Mouse (Mus musculus): ENCODE data around the gene Ddx50. TPM values are rescaled to one million over a fixed set of nuclear protein-coding genes. Genes with fewer than 3 reads are reported as not detected.

The Ddx50 gene
- polyA plus RNA-seq, 1 experiment: 66.9 TPM

- H3K27ac ChIP-seq (ENCODE audit: insufficient read depth, low read length): peak overlapping the region; percentile 73
- H3K27me3 ChIP-seq (ENCODE audit: control insufficient read depth, insufficient read depth, low read length): no peaks in the 10 kb centered on the region
- no peak for DNase-seq
- TF ChIP-seq CTCF (IDR thresholded peaks at IDR 0.05; ENCODE audit: borderline replicate concordance, insufficient read depth, low read depth, low read length): no peak
- TF ChIP-seq POLR2A (IDR thresholded peaks at IDR 0.05; ENCODE audit: borderline replicate concordance, insufficient read depth, low read length): no peak
- peaks cover 5% of the 10 kb centered on the region; the same call in 1 of the 2 replicates for H3K4me1 ChIP-seq (ENCODE audit: control insufficient read depth, insufficient read depth, low read length)
- 23% methylated on average over 3 of the region's 3 CpGs for WGBS
- peak overlapping the region; percentile 83 for H3K4me3 ChIP-seq (replicated peaks; ENCODE audit: insufficient read depth, low read depth, low read length)
These were observed 943 bp upstream of the Ddx50 start for GRCm38 (mm10) chr10:62651961-62652360.

GRCm38 (mm10) chr10:62650358-62650782 lies 648 bp downstream of the Ddx50 start:
- TF ChIP-seq POLR2A (IDR thresholded peaks at IDR 0.05; ENCODE audit: borderline replicate concordance, insufficient read depth, low read length) (no peak), CTCF (IDR thresholded peaks at IDR 0.05; ENCODE audit: borderline replicate concordance, insufficient read depth, low read depth, low read length) (no peak)
- Histone ChIP-seq H3K27ac (ENCODE audit: insufficient read depth, low read length) (peak overlapping the region; percentile 78), H3K4me1 (ENCODE audit: control insufficient read depth, insufficient read depth, low read length) (peaks cover 5% of the 10 kb centered on the region; the same call in 1 of the 2 replicates), H3K4me3 (replicated peaks; ENCODE audit: insufficient read depth, low read depth, low read length) (peak overlapping the region; percentile 83), H3K27me3 (ENCODE audit: control insufficient read depth, insufficient read depth, low read length) (no peaks in the 10 kb centered on the region)
- DNase-seq: no peak
- WGBS: 0% methylated on average over 17 of the region's 17 CpGs

GRCm38 (mm10) chr10:62604161-62604560 lies 46.9 kb downstream of the Ddx50 start:
- Histone ChIP-seq H3K4me3 (replicated peaks; ENCODE audit: insufficient read depth, low read depth, low read length) (no peak overlapping the region), H3K27me3 (ENCODE audit: control insufficient read depth, insufficient read depth, low read length) (no peaks in the 10 kb centered on the region), H3K4me1 (ENCODE audit: control insufficient read depth, insufficient read depth, low read length) (no peaks in the 10 kb centered on the region), H3K27ac (ENCODE audit: insufficient read depth, low read length) (no peak overlapping the region)
- DNase-seq: no peak
- TF ChIP-seq CTCF (IDR thresholded peaks at IDR 0.05; ENCODE audit: borderline replicate concordance, insufficient read depth, low read depth, low read length) (no peak), POLR2A (IDR thresholded peaks at IDR 0.05; ENCODE audit: borderline replicate concordance, insufficient read depth, low read length) (no peak)
- WGBS: 79% methylated on average over 3 of the region's 3 CpGs

GRCm38 (mm10) chr10:62603233-62604030 lies 47.6 kb downstream of the Ddx50 start:
- no peak for TF ChIP-seq CTCF (IDR thresholded peaks at IDR 0.05; ENCODE audit: borderline replicate concordance, insufficient read depth, low read depth, low read length)
- TF ChIP-seq POLR2A (IDR thresholded peaks at IDR 0.05; ENCODE audit: borderline replicate concordance, insufficient read depth, low read length): no peak

GRCm38 (mm10) chr10:62602177-62603040 lies 48.6 kb downstream of the Ddx50 start, which contains the start of gene Ddx21:
Gene Ddx21, minus strand, starts transcription at chr10:62602281.
- Histone ChIP-seq H3K4me3 (replicated peaks; ENCODE audit: insufficient read depth, low read depth, low read length) (peak within 1 kb of the TSS; percentile 83), H3K27me3 (ENCODE audit: control insufficient read depth, insufficient read depth, low read length) (no peaks in the 10 kb centered on the region), H3K27ac (ENCODE audit: insufficient read depth, low read length) (peak within 1 kb of the TSS; percentile 37; the same call in 1 of the 2 replicates), H3K4me1 (ENCODE audit: control insufficient read depth, insufficient read depth, low read length) (no peaks in the 10 kb centered on the region)
- DNase-seq: peak; percentile 89 to 90
- 5% methylated on average over 53 of the region's 53 CpGs for WGBS
- TF ChIP-seq CTCF (IDR thresholded peaks at IDR 0.05; ENCODE audit: borderline replicate concordance, insufficient read depth, low read depth, low read length): no peak
- TF ChIP-seq POLR2A (IDR thresholded peaks at IDR 0.05; ENCODE audit: borderline replicate concordance, insufficient read depth, low read length): peak; percentile 99

More at GRCm38 (mm10) chr10:62603233-62604030, 47.6 kb downstream of the Ddx50 start:
- Histone ChIP-seq H3K4me3 (replicated peaks; ENCODE audit: insufficient read depth, low read depth, low read length) (no peak overlapping the region), H3K4me1 (ENCODE audit: control insufficient read depth, insufficient read depth, low read length) (no peaks in the 10 kb centered on the region), H3K27me3 (ENCODE audit: control insufficient read depth, insufficient read depth, low read length) (no peaks in the 10 kb centered on the region), H3K27ac (ENCODE audit: insufficient read depth, low read length) (no peak overlapping the region)
- no peak for DNase-seq
- WGBS: 88% methylated on average over 12 of the region's 12 CpGs

GRCm38 (mm10) chr10:62601833-62602176 lies 49.2 kb downstream of the Ddx50 start:
- 2% methylated on average over 23 of the region's 23 CpGs for WGBS
- Histone ChIP-seq H3K27ac (ENCODE audit: insufficient read depth, low read length) (no peak overlapping the region), H3K4me3 (replicated peaks; ENCODE audit: insufficient read depth, low read depth, low read length) (peak overlapping the region; percentile 83), H3K27me3 (ENCODE audit: control insufficient read depth, insufficient read depth, low read length) (no peaks in the 10 kb centered on the region), H3K4me1 (ENCODE audit: control insufficient read depth, insufficient read depth, low read length) (no peaks in the 10 kb centered on the region)
- TF ChIP-seq POLR2A (IDR thresholded peaks at IDR 0.05; ENCODE audit: borderline replicate concordance, insufficient read depth, low read length) (no peak), CTCF (IDR thresholded peaks at IDR 0.05; ENCODE audit: borderline replicate concordance, insufficient read depth, low read depth, low read length) (no peak)
- no peak for DNase-seq

- H3K27me3 ChIP-seq (ENCODE audit: control insufficient read depth, insufficient read depth, low read length): no peaks in the 10 kb centered on the region
- H3K4me3 ChIP-seq (replicated peaks; ENCODE audit: insufficient read depth, low read depth, low read length): peak overlapping the region; percentile 83
- WGBS: 14% methylated on average over 20 of the region's 20 CpGs
- H3K27ac ChIP-seq (ENCODE audit: insufficient read depth, low read length): no peak overlapping the region
- no peaks in the 10 kb centered on the region for H3K4me1 ChIP-seq (ENCODE audit: control insufficient read depth, insufficient read depth, low read length)
- no peak for TF ChIP-seq CTCF (IDR thresholded peaks at IDR 0.05; ENCODE audit: borderline replicate concordance, insufficient read depth, low read depth, low read length)
- no peak for TF ChIP-seq POLR2A (IDR thresholded peaks at IDR 0.05; ENCODE audit: borderline replicate concordance, insufficient read depth, low read length)
- no peak for DNase-seq
These were observed 49.8 kb downstream of the Ddx50 start for GRCm38 (mm10) chr10:62601053-62601791.

Measured in cerebellum, adult 2 months (tissue).